Mouse (Mus musculus): ENCODE results near the gene Fam57a. TPM values are rescaled to one million over a fixed set of nuclear protein-coding genes. Genes with fewer than 3 reads are reported as not detected.

The Fam57a gene
- polyA plus RNA-seq, 1 experiment from 2014 or later, result 19.9 TPM

GRCm38 (mm10) chr11:76253145-76253917 is 73.9 kb downstream of the Fam57a start:
- Histone ChIP-seq H3K4me1 (replicated peaks) (0 out of 2 replicates have a peak, but pooled peaks cover 3% of the 10 kb centered on the region), H3K27ac (no peak overlapping the region), H3K4me3 (no peak overlapping the region), H3K36me3 (peaks cover 36% of the 10 kb centered on the region; the same call in 1 of the 2 replicates), H3K27me3 (no peaks in the 10 kb centered on the region), H3K9me3 (replicated peaks) (no peaks in the 10 kb centered on the region), H3K9ac (no peak overlapping the region), H3K4me2 (no peak overlapping the region)
- peak; percentile 62; the same call in 1 of the 2 replicates for ATAC-seq (replicated peaks; ENCODE audit: insufficient number of reproducible peaks, insufficient read depth, low FRiP score, low read depth)
- WGBS, result 40% methylated on average over 5 of the region's 5 CpGs

GRCm38 (mm10) chr11:76253918-76254264 is 74.4 kb downstream of the Fam57a start:
- no peaks in the 10 kb centered on the region for H3K27me3 ChIP-seq
- peaks cover 32% of the 10 kb centered on the region; the same call in 1 of the 2 replicates for H3K36me3 ChIP-seq
- 0 out of 2 replicates have a peak, but pooled peaks cover 3% of the 10 kb centered on the region for H3K4me1 ChIP-seq (replicated peaks)
- no peak overlapping the region for H3K27ac ChIP-seq
- no peak overlapping the region for H3K4me2 ChIP-seq
- no peaks in the 10 kb centered on the region for H3K9me3 ChIP-seq (replicated peaks)
- 74% methylated on average over 4 of the region's 4 CpGs for WGBS
- H3K4me3 ChIP-seq, result no peak overlapping the region
- H3K9ac ChIP-seq, result no peak overlapping the region
- no peak for ATAC-seq (replicated peaks; ENCODE audit: insufficient number of reproducible peaks, insufficient read depth, low FRiP score, low read depth)

- peaks cover 3% of the 10 kb centered on the region; the same call in 1 of the 2 replicates for H3K4me1 ChIP-seq (replicated peaks)
- H3K9ac ChIP-seq, result no peak overlapping the region
- H3K4me2 ChIP-seq, result no peak overlapping the region
- H3K27ac ChIP-seq, result no peak overlapping the region
- peaks cover 16% of the 10 kb centered on the region; the same call in 1 of the 2 replicates for H3K36me3 ChIP-seq
- no peak for ATAC-seq (replicated peaks; ENCODE audit: insufficient number of reproducible peaks, insufficient read depth, low FRiP score, low read depth)
- H3K4me3 ChIP-seq, result no peak overlapping the region
- no peaks in the 10 kb centered on the region for H3K27me3 ChIP-seq
- H3K9me3 ChIP-seq (replicated peaks), result no peaks in the 10 kb centered on the region
- WGBS, result 72% methylated on average over 4 of the region's 4 CpGs
Measured at GRCm38 (mm10) chr11:76255431-76256001, 76.0 kb downstream of the Fam57a start.

- 47% methylated on average over 5 of the region's 5 CpGs for WGBS
- no peak for ATAC-seq (replicated peaks; ENCODE audit: insufficient number of reproducible peaks, insufficient read depth, low FRiP score, low read depth)
- Histone ChIP-seq H3K4me1 (replicated peaks) (peaks cover 3% of the 10 kb centered on the region; the same call in 1 of the 2 replicates), H3K27me3 (no peaks in the 10 kb centered on the region), H3K27ac (no peak overlapping the region), H3K9ac (no peak overlapping the region), H3K4me2 (no peak overlapping the region), H3K4me3 (no peak overlapping the region), H3K36me3 (peaks cover 12% of the 10 kb centered on the region; the same call in 1 of the 2 replicates), H3K9me3 (replicated peaks) (no peaks in the 10 kb centered on the region)
Measured at GRCm38 (mm10) chr11:76256129-76256528, 76.7 kb downstream of the Fam57a start.

GRCm38 (mm10) chr11:76257386-76257785 is 77.9 kb downstream of the Fam57a start:
- no peaks in the 10 kb centered on the region for H3K27me3 ChIP-seq
- no peak overlapping the region for H3K27ac ChIP-seq
- no peak for ATAC-seq (replicated peaks; ENCODE audit: insufficient number of reproducible peaks, insufficient read depth, low FRiP score, low read depth)
- H3K9me3 ChIP-seq (replicated peaks), result no peaks in the 10 kb centered on the region
- peaks cover 3% of the 10 kb centered on the region; the same call in 1 of the 2 replicates for H3K4me1 ChIP-seq (replicated peaks)
- peaks cover 11% of the 10 kb centered on the region; the same call in 1 of the 2 replicates for H3K36me3 ChIP-seq
- no peak overlapping the region for H3K4me3 ChIP-seq
- no peak overlapping the region for H3K9ac ChIP-seq
- 81% methylated on average over 4 of the region's 4 CpGs for WGBS
- no peak overlapping the region for H3K4me2 ChIP-seq

- Histone ChIP-seq H3K4me1 (replicated peaks) (peaks cover under 1% of the 10 kb centered on the region; the same call in 1 of the 2 replicates), H3K36me3 (peaks cover 11% of the 10 kb centered on the region; the same call in 1 of the 2 replicates), H3K4me3 (no peak overlapping the region), H3K27ac (no peak overlapping the region), H3K4me2 (no peak overlapping the region), H3K9me3 (replicated peaks) (no peaks in the 10 kb centered on the region), H3K9ac (no peak overlapping the region), H3K27me3 (no peaks in the 10 kb centered on the region)
- 73% methylated on average over 6 of the region's 6 CpGs for WGBS
- ATAC-seq (replicated peaks; ENCODE audit: insufficient number of reproducible peaks, insufficient read depth, low FRiP score, low read depth), result no peak
Measured at GRCm38 (mm10) chr11:76258511-76258910, 79.0 kb downstream of the Fam57a start.

- Histone ChIP-seq H3K27me3 (no peaks in the 10 kb centered on the region), H3K9ac (no peak overlapping the region), H3K4me1 (replicated peaks) (no peaks in the 10 kb centered on the region; the same call in 1 of the 2 replicates), H3K4me2 (no peak overlapping the region), H3K27ac (no peak overlapping the region), H3K9me3 (replicated peaks) (no peaks in the 10 kb centered on the region), H3K4me3 (no peak overlapping the region), H3K36me3 (peaks cover 11% of the 10 kb centered on the region; the same call in 1 of the 2 replicates)
- no peak for ATAC-seq (replicated peaks; ENCODE audit: insufficient number of reproducible peaks, insufficient read depth, low FRiP score, low read depth)
- WGBS, result 71% methylated on average over 10 of the region's 10 CpGs
Measured at GRCm38 (mm10) chr11:76260208-76261050, 81.0 kb downstream of the Fam57a start.

- 65% methylated on average over 12 of the region's 12 CpGs for WGBS
- Histone ChIP-seq H3K27ac (no peak overlapping the region), H3K4me1 (replicated peaks) (no peaks in the 10 kb centered on the region; the same call in 1 of the 2 replicates), H3K9ac (no peak overlapping the region), H3K4me2 (no peak overlapping the region), H3K4me3 (no peak overlapping the region), H3K36me3 (peaks cover 11% of the 10 kb centered on the region; the same call in 1 of the 2 replicates), H3K27me3 (no peaks in the 10 kb centered on the region), H3K9me3 (replicated peaks) (no peaks in the 10 kb centered on the region)
- ATAC-seq (replicated peaks; ENCODE audit: insufficient number of reproducible peaks, insufficient read depth, low FRiP score, low read depth), result no peak; the same call in 1 of the 2 replicates
Measured at GRCm38 (mm10) chr11:76261224-76261623, 81.8 kb downstream of the Fam57a start.

- WGBS, result 30% methylated on average over 19 of the region's 19 CpGs
- Histone ChIP-seq H3K27me3 (no peaks in the 10 kb centered on the region), H3K9ac (no peak overlapping the region), H3K36me3 (peaks cover 11% of the 10 kb centered on the region; the same call in 1 of the 2 replicates), H3K4me1 (replicated peaks) (no peaks in the 10 kb centered on the region; the same call in 1 of the 2 replicates), H3K4me2 (no peak overlapping the region), H3K4me3 (no peak overlapping the region), H3K27ac (no peak overlapping the region), H3K9me3 (replicated peaks) (no peaks in the 10 kb centered on the region)
- ATAC-seq (replicated peaks; ENCODE audit: insufficient number of reproducible peaks, insufficient read depth, low FRiP score, low read depth), result no peak
Measured at GRCm38 (mm10) chr11:76262611-76263351, 83.3 kb downstream of the Fam57a start.
